Mouse (Mus musculus) erythroblast, embryonic 14.5 days (primary cell): ENCODE measurements around the gene Ube4b. TPM values are rescaled to one million over a fixed set of nuclear protein-coding genes. Genes with fewer than 3 reads are reported as not detected.
A peak's percentile ranks its signal among the peaks of the same experiment; 100 is the strongest.

Experiments
- H3K27me3 ChIP-seq: 2 replicates; pipeline ENCODE4 v1.6.1; 2012; ENCODE audit warnings: inconsistent platforms; ENCODE audit not compliant: control insufficient read depth
- H3K36me3 ChIP-seq: 2 replicates; pipeline ENCODE4 v1.6.1; 2012; ENCODE audit warnings: mild to moderate bottlenecking, inconsistent platforms; ENCODE audit not compliant: control insufficient read depth
- H3K4me1 ChIP-seq: 2 replicates; pipeline ENCODE4 v1.6.1; 2012; ENCODE audit warnings: inconsistent platforms; ENCODE audit not compliant: control insufficient read depth
- H3K4me3 ChIP-seq: replicated peaks from 2 replicates; pipeline ENCODE3; 2012; ENCODE audit warnings: moderate library complexity, mild to moderate bottlenecking, inconsistent platforms
- H3K9me3 ChIP-seq: 2 replicates; pipeline ENCODE4 v1.6.1; 2012; ENCODE audit warnings: low read length, inconsistent platforms, mixed read lengths; ENCODE audit not compliant: control insufficient read depth
- GATA1 ChIP-seq: IDR thresholded peaks from 2 replicates; pipeline ENCODE4 v1.6.1; 2012; ENCODE audit warnings: low read length, inconsistent platforms, mixed read lengths
- TAL1 ChIP-seq: IDR thresholded peaks from 3 replicates; pipeline ENCODE4 v1.6.1; 2012; ENCODE audit warnings: low read length, inconsistent platforms, mixed read lengths
- polyA plus RNA-seq: library from polyadenylated mRNA; stranded (reverse); fragments of >175 nt; gene quantifications from 2 replicates; pipeline ENCODE4 v1.2.3, GENCODE M21; 2012

Ube4b gene
- polyA plus RNA-seq, 1 experiment: 14.2 TPM

- H3K9me3 ChIP-seq: no peaks in the 10 kb centered on the region; the same call in 1 of the 2 replicates
- TF ChIP-seq GATA1: no peak
- H3K4me1 ChIP-seq: peaks cover 21% of the 10 kb centered on the region
- H3K4me3 ChIP-seq: peak overlapping the region; percentile 76
- no peaks in the 10 kb centered on the region for H3K36me3 ChIP-seq
- peaks cover 54% of the 10 kb centered on the region for H3K27me3 ChIP-seq
Measured at GRCm38 (mm10) chr4:149306712-149307595, 119.6 kb downstream of the Ube4b start.

GRCm38 (mm10) chr4:149305761-149306711 lies 120.5 kb downstream of the Ube4b start:
- Histone ChIP-seq H3K4me3 (peak overlapping the region; percentile 76), H3K4me1 (peaks cover 21% of the 10 kb centered on the region)
- TF ChIP-seq TAL1: no peak
- TF ChIP-seq GATA1: no peak

GRCm38 (mm10) chr4:149304466-149304865 lies 122.1 kb downstream of the Ube4b start:
- Histone ChIP-seq H3K36me3 (no peaks in the 10 kb centered on the region), H3K4me1 (peaks cover 21% of the 10 kb centered on the region), H3K4me3 (no peak overlapping the region), H3K9me3 (no peaks in the 10 kb centered on the region; the same call in 1 of the 2 replicates), H3K27me3 (peaks cover 49% of the 10 kb centered on the region)
- no peak for TF ChIP-seq GATA1
- TF ChIP-seq TAL1: no peak

More at GRCm38 (mm10) chr4:149305761-149306711, 120.5 kb downstream of the Ube4b start:
- no peaks in the 10 kb centered on the region for H3K36me3 ChIP-seq
- H3K9me3 ChIP-seq: no peaks in the 10 kb centered on the region; the same call in 1 of the 2 replicates
- peaks cover 54% of the 10 kb centered on the region for H3K27me3 ChIP-seq

- Histone ChIP-seq H3K9me3 (no peaks in the 10 kb centered on the region; the same call in 1 of the 2 replicates), H3K4me1 (peaks cover 21% of the 10 kb centered on the region), H3K4me3 (no peak overlapping the region), H3K27me3 (peaks cover 39% of the 10 kb centered on the region), H3K36me3 (no peaks in the 10 kb centered on the region)
- TF ChIP-seq TAL1 (no peak), GATA1 (no peak)
Measured at GRCm38 (mm10) chr4:149303502-149303901, 123.0 kb downstream of the Ube4b start.

- Histone ChIP-seq H3K36me3 (no peaks in the 10 kb centered on the region), H3K4me3 (no peak overlapping the region), H3K4me1 (peaks cover 14% of the 10 kb centered on the region), H3K27me3 (peaks cover 32% of the 10 kb centered on the region), H3K9me3 (no peaks in the 10 kb centered on the region; the same call in 1 of the 2 replicates)
- no peak for TF ChIP-seq GATA1
Measured at GRCm38 (mm10) chr4:149302751-149303150, 123.8 kb downstream of the Ube4b start.

GRCm38 (mm10) chr4:149302136-149302535 lies 124.4 kb downstream of the Ube4b start:
- Histone ChIP-seq H3K27me3 (peaks cover 26% of the 10 kb centered on the region), H3K4me3 (no peak overlapping the region), H3K4me1 (peaks cover 9% of the 10 kb centered on the region), H3K9me3 (no peaks in the 10 kb centered on the region; the same call in 1 of the 2 replicates), H3K36me3 (no peaks in the 10 kb centered on the region)
- TF ChIP-seq TAL1 (no peak), GATA1 (no peak)

GRCm38 (mm10) chr4:149296501-149296900 lies 130.0 kb downstream of the Ube4b start:
- H3K27me3 ChIP-seq: no peaks in the 10 kb centered on the region
- no peak overlapping the region for H3K4me3 ChIP-seq
- H3K9me3 ChIP-seq: no peaks in the 10 kb centered on the region
- TF ChIP-seq TAL1: no peak
- TF ChIP-seq GATA1: no peak
- no peaks in the 10 kb centered on the region for H3K36me3 ChIP-seq
- no peaks in the 10 kb centered on the region for H3K4me1 ChIP-seq

- Histone ChIP-seq H3K4me1 (no peaks in the 10 kb centered on the region), H3K4me3 (no peak overlapping the region), H3K27me3 (no peaks in the 10 kb centered on the region), H3K36me3 (no peaks in the 10 kb centered on the region; the same call in 1 of the 2 replicates), H3K9me3 (no peaks in the 10 kb centered on the region)
- TF ChIP-seq GATA1: no peak
- no peak for TF ChIP-seq TAL1
Measured at GRCm38 (mm10) chr4:149292984-149293383, 133.6 kb downstream of the Ube4b start.
